Comparison of ENCODE assay signal across 28 mouse cellular contexts in genomic region chr10:46046094-46046749, GRCm38 (mm10).
A peak's percentile ranks its signal among the peaks of the same experiment; 100 is the strongest.
DNase-seq lines count a peak whose midpoint lies in the region; ATAC-seq and TF ChIP-seq lines count a peak whose summit lies in the region.
"Had no signal": no experiment of that assay in that cellular context is flagged by ENCODE, and none has a peak within 500 bp of the region (broad histone marks: within the 10 kb centered on the region; RNA-seq: fewer than 3 reads in every experiment).

No protein-coding gene starts in this region.

- no peak for TF ChIP-seq CTCF in brain, embryonic 14.5 days (IDR thresholded peaks at IDR 0.05; ENCODE audit: borderline replicate concordance, extremely low read depth, insufficient read depth, insufficient read length)
- TF ChIP-seq CTCF in midbrain, postnatal 0 days (IDR thresholded peaks at IDR 0.05) = no peak

- H3K27me3 ChIP-seq in forebrain, embryonic 15.5 days = no peaks in the 10 kb centered on the region
- H3K27me3 ChIP-seq in forebrain, embryonic 11.5 days (ENCODE audit: control insufficient read depth, insufficient read depth, low read length) = no peaks in the 10 kb centered on the region
- H3K27me3 ChIP-seq in midbrain, embryonic 13.5 days = no peaks in the 10 kb centered on the region
- H3K27me3 ChIP-seq in midbrain, embryonic 10.5 days (ENCODE audit: low read depth, poor library complexity, severe bottlenecking) = no peaks in the 10 kb centered on the region
- H3K27me3 ChIP-seq in midbrain, postnatal 0 days (ENCODE audit: insufficient read depth, low read length) = no peaks in the 10 kb centered on the region
- no peaks in the 10 kb centered on the region for H3K27me3 ChIP-seq in kidney, embryonic 16.5 days (ENCODE audit: insufficient read depth, low read length)
- H3K27me3 ChIP-seq: embryonic facial prominence, embryonic 15.5 days; hindbrain, embryonic 13.5 days; kidney, embryonic 15.5 days; limb, embryonic 12.5 days; lung, embryonic 15.5 days; midbrain, embryonic 12.5 days had no signal

- peak overlapping the region; percentile 69 for H3K27ac ChIP-seq in forebrain, embryonic 15.5 days (replicated peaks)
- no peak overlapping the region for H3K27ac ChIP-seq in forebrain, embryonic 11.5 days (ENCODE audit: low read depth, low read length)
- no peak overlapping the region for H3K27ac ChIP-seq in midbrain, embryonic 13.5 days
- no peak overlapping the region for H3K27ac ChIP-seq in midbrain, embryonic 10.5 days (replicated peaks)
- peak overlapping the region; percentile 72; the same call in 1 of the 2 replicates for H3K27ac ChIP-seq in midbrain, postnatal 0 days (ENCODE audit: low read depth, low read length)
- no peak overlapping the region for H3K27ac ChIP-seq in kidney, embryonic 16.5 days (ENCODE audit: low read length)
- H3K27ac ChIP-seq: embryonic facial prominence, embryonic 10.5 days; embryonic facial prominence, embryonic 15.5 days; kidney, embryonic 15.5 days; limb, embryonic 12.5 days; lung, embryonic 15.5 days; stomach, postnatal 0 days had no signal

- ATAC-seq in forebrain, embryonic 15.5 days (replicated peaks) = peak; percentile 77
- ATAC-seq in forebrain, embryonic 11.5 days (replicated peaks; ENCODE audit: low FRiP score) = no peak
- peak; percentile 34; the same call in 1 of the 2 replicates for ATAC-seq in midbrain, embryonic 13.5 days
- no peak for ATAC-seq in midbrain, postnatal 0 days (ENCODE audit: low FRiP score)
- ATAC-seq in kidney, embryonic 16.5 days (ENCODE audit: low FRiP score, low TSS enrichment) = no peak

- no peak overlapping the region for H3K4me2 ChIP-seq in forebrain, embryonic 15.5 days (replicated peaks)
- no peak overlapping the region for H3K4me2 ChIP-seq in forebrain, embryonic 11.5 days (ENCODE audit: low read depth, low read length, severe bottlenecking)
- no peak overlapping the region for H3K4me2 ChIP-seq in midbrain, embryonic 13.5 days (replicated peaks)
- no peak overlapping the region for H3K4me2 ChIP-seq in midbrain, postnatal 0 days (ENCODE audit: low read depth, low read length, poor library complexity, severe bottlenecking)
- no peak overlapping the region for H3K4me2 ChIP-seq in kidney, embryonic 16.5 days (replicated peaks; ENCODE audit: low read depth, low read length)
- H3K4me2 ChIP-seq: embryonic facial prominence, embryonic 15.5 days; heart, embryonic 11.5 days; hindbrain, embryonic 13.5 days; kidney, embryonic 15.5 days; limb, embryonic 12.5 days; lung, embryonic 15.5 days; midbrain, embryonic 12.5 days had no signal

- H3K4me3 ChIP-seq in forebrain, embryonic 15.5 days = no peak overlapping the region
- H3K4me3 ChIP-seq in forebrain, embryonic 11.5 days (ENCODE audit: low read depth, low read length) = no peak overlapping the region
- no peak overlapping the region for H3K4me3 ChIP-seq in midbrain, embryonic 13.5 days (replicated peaks)
- no peak overlapping the region for H3K4me3 ChIP-seq in midbrain, embryonic 10.5 days
- H3K4me3 ChIP-seq in midbrain, postnatal 0 days (ENCODE audit: low read depth, low read length) = no peak overlapping the region
- H3K4me3 ChIP-seq in kidney, embryonic 16.5 days (ENCODE audit: low read length) = no peak overlapping the region
- H3K4me3 ChIP-seq: embryonic facial prominence, embryonic 10.5 days; embryonic facial prominence, embryonic 15.5 days; hindbrain, embryonic 13.5 days; kidney, embryonic 15.5 days; limb, embryonic 12.5 days; lung, embryonic 15.5 days; midbrain, embryonic 12.5 days; myocyte had no signal

- H3K9ac ChIP-seq in forebrain, embryonic 15.5 days (replicated peaks) = no peak overlapping the region
- no peak overlapping the region for H3K9ac ChIP-seq in forebrain, embryonic 11.5 days (ENCODE audit: low read length)
- no peak overlapping the region for H3K9ac ChIP-seq in midbrain, embryonic 13.5 days (replicated peaks)
- no peak overlapping the region for H3K9ac ChIP-seq in midbrain, postnatal 0 days (replicated peaks; ENCODE audit: low read length, poor library complexity, severe bottlenecking)
- H3K9ac ChIP-seq in kidney, embryonic 16.5 days (replicated peaks; ENCODE audit: low read length) = no peak overlapping the region
- H3K9ac ChIP-seq: embryonic facial prominence, embryonic 15.5 days; hindbrain, embryonic 13.5 days; kidney, embryonic 15.5 days; limb, embryonic 12.5 days; lung, embryonic 15.5 days; midbrain, embryonic 12.5 days had no signal

- H3K4me1 ChIP-seq in forebrain, embryonic 15.5 days = peaks cover 23% of the 10 kb centered on the region
- no peaks in the 10 kb centered on the region; the same call in 1 of the 2 replicates for H3K4me1 ChIP-seq in forebrain, embryonic 11.5 days (replicated peaks; ENCODE audit: control insufficient read depth, insufficient read depth, low read length)
- peaks cover 32% of the 10 kb centered on the region for H3K4me1 ChIP-seq in midbrain, embryonic 13.5 days (replicated peaks)
- peaks cover 17% of the 10 kb centered on the region for H3K4me1 ChIP-seq in midbrain, embryonic 10.5 days
- 0 out of 2 replicates have a peak, but pooled peaks cover 6% of the 10 kb centered on the region for H3K4me1 ChIP-seq in midbrain, postnatal 0 days (ENCODE audit: insufficient read depth, low read length)
- H3K4me1 ChIP-seq in kidney, embryonic 16.5 days (ENCODE audit: insufficient read depth, low read length) = no peaks in the 10 kb centered on the region
- H3K4me1 ChIP-seq: embryonic facial prominence, embryonic 10.5 days; embryonic facial prominence, embryonic 15.5 days; kidney, embryonic 15.5 days; limb, embryonic 12.5 days; lung, embryonic 15.5 days had no signal

- no peaks in the 10 kb centered on the region for H3K36me3 ChIP-seq in forebrain, embryonic 15.5 days
- H3K36me3 ChIP-seq in forebrain, embryonic 11.5 days (ENCODE audit: control insufficient read depth, insufficient read depth, low read length) = no peaks in the 10 kb centered on the region
- no peaks in the 10 kb centered on the region for H3K36me3 ChIP-seq in midbrain, embryonic 13.5 days
- no peaks in the 10 kb centered on the region for H3K36me3 ChIP-seq in midbrain, embryonic 10.5 days
- H3K36me3 ChIP-seq in midbrain, postnatal 0 days (ENCODE audit: insufficient read depth, low read length) = no peaks in the 10 kb centered on the region
- no peaks in the 10 kb centered on the region for H3K36me3 ChIP-seq in kidney, embryonic 16.5 days (ENCODE audit: insufficient read depth, low read length)
- H3K36me3 ChIP-seq: embryonic facial prominence, embryonic 10.5 days; embryonic facial prominence, embryonic 15.5 days; hindbrain, embryonic 13.5 days; kidney, embryonic 15.5 days; limb, embryonic 12.5 days; lung, embryonic 15.5 days; midbrain, embryonic 12.5 days had no signal

- H3K9me3 ChIP-seq in forebrain, embryonic 15.5 days = no peaks in the 10 kb centered on the region
- H3K9me3 ChIP-seq in forebrain, embryonic 11.5 days (ENCODE audit: control insufficient read depth, low read length) = no peaks in the 10 kb centered on the region
- no peaks in the 10 kb centered on the region for H3K9me3 ChIP-seq in midbrain, embryonic 13.5 days
- H3K9me3 ChIP-seq in midbrain, embryonic 10.5 days (replicated peaks) = no peaks in the 10 kb centered on the region
- no peaks in the 10 kb centered on the region for H3K9me3 ChIP-seq in midbrain, postnatal 0 days (ENCODE audit: low read length)
- H3K9me3 ChIP-seq in kidney, embryonic 16.5 days (ENCODE audit: low read length) = no peaks in the 10 kb centered on the region
- H3K9me3 ChIP-seq: embryonic facial prominence, embryonic 10.5 days; embryonic facial prominence, embryonic 15.5 days; hindbrain, embryonic 13.5 days; kidney, embryonic 15.5 days; limb, embryonic 12.5 days; lung, embryonic 15.5 days; midbrain, embryonic 12.5 days had no signal

- TF ChIP-seq POLR2A in brain, embryonic 14.5 days (IDR thresholded peaks at IDR 0.05; ENCODE audit: borderline replicate concordance, extremely low read depth, insufficient read depth, insufficient read length, poor library complexity, severe bottlenecking) = no peak

- no peak for DNase-seq in forebrain, embryonic 11.5 days (ENCODE audit: low spot score)
- DNase-seq in midbrain, embryonic 10.5 days (ENCODE audit: low spot score) = no peak
- peak; percentile 61 for DNase-seq in brain, embryonic 14.5 days (ENCODE audit: low read depth)
- DNase-seq in midbrain, postnatal 0 days (ENCODE audit: low spot score) = no peak
- DNase-seq in ovary, postnatal 36 days (ENCODE audit: low spot score) = no peak
- DNase-seq: adrenal gland, postnatal 25 days; cerebellum, adult 2 months; gastrocnemius, postnatal 25 days; heart, adult 11 months; heart, postnatal 36 days; kidney, adult 18-20 months; kidney, postnatal 4 days; spleen, adult 18-20 months; thymus, adult 18-20 months; thymus, postnatal 4 days had no signal

Comparison
In these comparisons a context has a peak if more than half of its experiments do, and no peak if none do; other contexts are left out.
1. ATAC-seq: peak in forebrain, embryonic 15.5 days (single experiment) and midbrain, embryonic 13.5 days (single experiment); none in forebrain, embryonic 11.5 days (single experiment), midbrain, postnatal 0 days (single experiment) and kidney, embryonic 16.5 days (single experiment).
2. H3K27ac ChIP-seq: peak in forebrain, embryonic 15.5 days (single experiment) and midbrain, postnatal 0 days (single experiment); none in forebrain, embryonic 11.5 days (single experiment), midbrain, embryonic 13.5 days (single experiment), midbrain, embryonic 10.5 days (single experiment) and kidney, embryonic 16.5 days (single experiment).